Mouse (Mus musculus): Measurements from ENCODE around the gene Zfp704. TPM values are rescaled to one million over a fixed set of nuclear protein-coding genes. Genes with fewer than 3 reads are reported as not detected.

Zfp704 gene
- total RNA-seq (2014; fragmentation: Nextera tagmentation): not detected in 2 replicates
- total RNA-seq (2017): 0.22 and 0.23 TPM in 2 replicates
- polyA plus RNA-seq (2012): 0.02 TPM in 2 replicates

GRCm38 (mm10) chr3:9609581-9610341, at the start of gene Zfp704:
Zfp704 (minus strand) TSS chr3:9610085.
- Histone ChIP-seq H3K4me3 (ENCODE audit: low read depth, low read length) (no peak within 1 kb of the TSS; the same call in 1 of the 2 replicates), H3K4me1 (ENCODE audit: insufficient read depth, low read depth, low read length) (no peaks in the 10 kb centered on the region), H3K9me3 (replicated peaks) (peaks cover 15% of the 10 kb centered on the region), H3K36me3 (replicated peaks) (no peaks in the 10 kb centered on the region), H3K27me3 (ENCODE audit: insufficient read depth, low read length) (peaks cover 5% of the 10 kb centered on the region; the same call in 1 of the 2 replicates)
- TF ChIP-seq GATA2 (IDR thresholded peaks at IDR 0.05; ENCODE audit: borderline replicate concordance, low read depth, low read length) (no peak), POLR2AphosphoS5 (IDR thresholded peaks at IDR 0.05; ENCODE audit: insufficient replicate concordance, low read depth, low read length) (no peak), TAL1 (conservative IDR thresholded peaks at IDR 0.05; ENCODE audit: low read depth, low read length) (no peak), CTCF (IDR thresholded peaks at IDR 0.05; ENCODE audit: low read depth, low read length) (no peak), GATA1 (IDR thresholded peaks at IDR 0.05; ENCODE audit: borderline replicate concordance, low read length) (no peak)
- no peak for DNase-seq (ENCODE audit: low spot score)
- ATAC-seq (ENCODE audit: extremely low read depth, insufficient number of reproducible peaks, low FRiP score, poor library complexity, severe bottlenecking): no peak

GRCm38 (mm10) chr3:9633036-9634005, 23.4 kb upstream of the Zfp704 start:
- Histone ChIP-seq H3K27me3 (ENCODE audit: insufficient read depth, low read length) (peaks cover 12% of the 10 kb centered on the region), H3K4me3 (ENCODE audit: low read depth, low read length) (no peak overlapping the region), H3K9me3 (replicated peaks) (no peaks in the 10 kb centered on the region), H3K36me3 (replicated peaks) (no peaks in the 10 kb centered on the region), H3K4me1 (ENCODE audit: insufficient read depth, low read depth, low read length) (no peaks in the 10 kb centered on the region)
- TF ChIP-seq POLR2AphosphoS5 (IDR thresholded peaks at IDR 0.05; ENCODE audit: insufficient replicate concordance, low read depth, low read length) (no peak), GATA2 (IDR thresholded peaks at IDR 0.05; ENCODE audit: borderline replicate concordance, low read depth, low read length) (no peak), TAL1 (conservative IDR thresholded peaks at IDR 0.05; ENCODE audit: low read depth, low read length) (no peak), GATA1 (IDR thresholded peaks at IDR 0.05; ENCODE audit: borderline replicate concordance, low read length) (no peak), CTCF (IDR thresholded peaks at IDR 0.05; ENCODE audit: low read depth, low read length) (no peak)
- DNase-seq (ENCODE audit: low spot score) (no peak), ATAC-seq (ENCODE audit: extremely low read depth, insufficient number of reproducible peaks, low FRiP score, poor library complexity, severe bottlenecking) (no peak)

- Histone ChIP-seq H3K36me3 (replicated peaks) (no peaks in the 10 kb centered on the region), H3K9me3 (replicated peaks) (no peaks in the 10 kb centered on the region), H3K4me3 (ENCODE audit: low read depth, low read length) (no peak overlapping the region), H3K27me3 (ENCODE audit: insufficient read depth, low read length) (peaks cover 12% of the 10 kb centered on the region), H3K4me1 (ENCODE audit: insufficient read depth, low read depth, low read length) (no peaks in the 10 kb centered on the region)
- DNase-seq (ENCODE audit: low spot score): no peak
- TF ChIP-seq GATA2 (IDR thresholded peaks at IDR 0.05; ENCODE audit: borderline replicate concordance, low read depth, low read length) (no peak), POLR2AphosphoS5 (IDR thresholded peaks at IDR 0.05; ENCODE audit: insufficient replicate concordance, low read depth, low read length) (no peak), GATA1 (IDR thresholded peaks at IDR 0.05; ENCODE audit: borderline replicate concordance, low read length) (no peak), TAL1 (conservative IDR thresholded peaks at IDR 0.05; ENCODE audit: low read depth, low read length) (no peak), CTCF (IDR thresholded peaks at IDR 0.05; ENCODE audit: low read depth, low read length) (no peak)
- ATAC-seq (ENCODE audit: extremely low read depth, insufficient number of reproducible peaks, low FRiP score, poor library complexity, severe bottlenecking): no peak
Observed at GRCm38 (mm10) chr3:9629951-9630350, 20.1 kb upstream of the Zfp704 start.

GRCm38 (mm10) chr3:9628041-9628440, 18.2 kb upstream of the Zfp704 start:
- H3K27me3 ChIP-seq (ENCODE audit: insufficient read depth, low read length): peaks cover 12% of the 10 kb centered on the region

DNA sequence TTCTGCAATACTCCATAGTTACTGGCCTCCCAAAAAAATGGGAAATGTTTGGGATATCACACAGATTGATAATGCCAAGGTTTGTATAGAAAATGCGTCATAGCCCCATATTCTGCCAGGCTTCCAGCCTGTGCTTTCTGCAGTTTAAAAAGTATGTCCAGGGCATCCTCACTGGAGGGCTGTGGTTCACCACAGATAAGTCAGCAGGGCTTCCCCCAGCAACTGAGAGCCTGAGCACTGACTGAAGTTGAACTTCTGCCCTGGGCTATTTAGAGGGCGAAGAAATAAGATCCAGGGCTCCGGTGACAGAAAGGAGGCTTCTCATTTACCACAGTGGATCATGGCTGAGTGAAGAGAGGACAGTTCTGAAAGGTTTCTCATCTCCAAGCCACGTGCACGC, 16.3 kb upstream of the Zfp704 start:
- ATAC-seq (ENCODE audit: extremely low read depth, insufficient number of reproducible peaks, low FRiP score, poor library complexity, severe bottlenecking): no peak
- DNase-seq (ENCODE audit: low spot score): no peak
- peaks cover 7% of the 10 kb centered on the region for H3K27me3 ChIP-seq (ENCODE audit: insufficient read depth, low read length)
- H3K36me3 ChIP-seq (replicated peaks): no peaks in the 10 kb centered on the region
- no peak for TF ChIP-seq GATA1 (IDR thresholded peaks at IDR 0.05; ENCODE audit: borderline replicate concordance, low read length)
- TF ChIP-seq CTCF (IDR thresholded peaks at IDR 0.05; ENCODE audit: low read depth, low read length): no peak
- no peak for TF ChIP-seq GATA2 (IDR thresholded peaks at IDR 0.05; ENCODE audit: borderline replicate concordance, low read depth, low read length)
- TF ChIP-seq TAL1 (conservative IDR thresholded peaks at IDR 0.05; ENCODE audit: low read depth, low read length): no peak
- TF ChIP-seq POLR2AphosphoS5 (IDR thresholded peaks at IDR 0.05; ENCODE audit: insufficient replicate concordance, low read depth, low read length): no peak
- no peak overlapping the region for H3K4me3 ChIP-seq (ENCODE audit: low read depth, low read length)
- H3K9me3 ChIP-seq (replicated peaks): no peaks in the 10 kb centered on the region
- no peaks in the 10 kb centered on the region for H3K4me1 ChIP-seq (ENCODE audit: insufficient read depth, low read depth, low read length)

More at GRCm38 (mm10) chr3:9628041-9628440, 18.2 kb upstream of the Zfp704 start:
- no peaks in the 10 kb centered on the region for H3K9me3 ChIP-seq (replicated peaks)
- no peaks in the 10 kb centered on the region for H3K4me1 ChIP-seq (ENCODE audit: insufficient read depth, low read depth, low read length)
- H3K36me3 ChIP-seq (replicated peaks): no peaks in the 10 kb centered on the region
- ATAC-seq (ENCODE audit: extremely low read depth, insufficient number of reproducible peaks, low FRiP score, poor library complexity, severe bottlenecking): no peak
- TF ChIP-seq TAL1 (conservative IDR thresholded peaks at IDR 0.05; ENCODE audit: low read depth, low read length): no peak
- H3K4me3 ChIP-seq (ENCODE audit: low read depth, low read length): no peak overlapping the region
- DNase-seq (ENCODE audit: low spot score): no peak

DNA sequence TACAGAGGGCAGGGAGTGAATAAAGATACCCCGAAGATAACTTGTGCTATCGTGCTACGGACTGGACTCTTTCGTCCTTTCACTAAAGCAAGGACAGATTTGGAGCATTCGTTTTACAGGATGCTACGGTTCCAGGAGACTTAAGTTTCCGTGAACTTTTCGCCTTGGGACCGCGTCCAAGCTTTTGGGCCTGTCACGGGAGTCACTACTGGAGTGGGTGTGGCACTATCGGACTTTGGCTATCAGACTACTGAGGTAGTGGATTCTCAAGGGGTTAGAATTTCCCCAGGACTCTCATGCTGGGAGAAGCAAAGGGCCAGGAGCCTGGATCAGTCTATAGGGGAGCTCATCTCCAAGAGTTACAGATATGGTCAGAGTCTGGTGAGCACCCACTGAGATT, 10.7 kb upstream of the Zfp704 start:
- H3K9me3 ChIP-seq (replicated peaks): no peaks in the 10 kb centered on the region
- DNase-seq (ENCODE audit: low spot score) (no peak), ATAC-seq (ENCODE audit: extremely low read depth, insufficient number of reproducible peaks, low FRiP score, poor library complexity, severe bottlenecking) (no peak)
- peaks cover 4% of the 10 kb centered on the region; the same call in 1 of the 2 replicates for H3K27me3 ChIP-seq (ENCODE audit: insufficient read depth, low read length)
- H3K4me1 ChIP-seq (ENCODE audit: insufficient read depth, low read depth, low read length): no peaks in the 10 kb centered on the region
- TF ChIP-seq TAL1 (conservative IDR thresholded peaks at IDR 0.05; ENCODE audit: low read depth, low read length) (no peak), GATA1 (IDR thresholded peaks at IDR 0.05; ENCODE audit: borderline replicate concordance, low read length) (no peak), POLR2AphosphoS5 (IDR thresholded peaks at IDR 0.05; ENCODE audit: insufficient replicate concordance, low read depth, low read length) (no peak), GATA2 (IDR thresholded peaks at IDR 0.05; ENCODE audit: borderline replicate concordance, low read depth, low read length) (no peak), CTCF (IDR thresholded peaks at IDR 0.05; ENCODE audit: low read depth, low read length) (no peak)
- no peaks in the 10 kb centered on the region for H3K36me3 ChIP-seq (replicated peaks)
- H3K4me3 ChIP-seq (ENCODE audit: low read depth, low read length): no peak overlapping the region

Measured in G1E (cell line).